Mouse (Mus musculus) embryonic fibroblast, embryonic 13.5 days (primary cell): ENCODE data around the gene Gpr176.

Source experiments
- CTCF ChIP-seq: IDR thresholded peaks from 2 replicates; pipeline ENCODE4 v1.5.1; 2011; ENCODE audit warnings: mild to moderate bottlenecking, control low read depth, low read length, moderate library complexity, borderline replicate concordance; ENCODE audit not compliant: insufficient read depth
- POLR2A ChIP-seq: IDR thresholded peaks from 2 replicates; pipeline ENCODE4 v1.6.1; 2011; ENCODE audit warnings: low read depth, mild to moderate bottlenecking, control low read depth, low read length, moderate library complexity

DNA sequence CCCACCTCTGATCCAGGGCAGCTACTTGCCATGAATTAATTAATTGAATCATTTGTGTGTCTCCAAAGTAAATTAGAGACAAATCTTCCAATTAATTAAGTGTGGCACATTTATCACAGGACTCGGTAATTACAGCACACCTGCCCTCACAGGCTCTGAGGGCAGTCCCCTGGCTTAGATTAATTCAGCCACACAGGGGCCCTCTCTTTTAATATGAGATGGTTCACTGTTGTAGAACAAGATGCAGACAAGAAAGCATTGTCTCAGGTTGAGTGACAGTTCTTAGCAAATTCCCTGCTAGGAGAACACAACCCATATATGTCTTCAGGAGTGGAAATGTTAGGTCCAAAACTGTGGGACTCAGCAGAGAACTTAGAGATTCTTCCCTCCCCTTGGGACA lies 27.7 kb downstream of the Gpr176 start:
- TF ChIP-seq CTCF (no peak), POLR2A (no peak)
